Mouse (Mus musculus) right cerebral cortex, postnatal 25 days (tissue): ENCODE data around the gene Foxp4.
A peak's percentile ranks its signal among the peaks of the same experiment; 100 is the strongest.

Experiments used
- DNase-seq: peaks from one replicate; pipeline ENCODE4 v3.0.0; 2022

The Foxp4 gene

DNA sequence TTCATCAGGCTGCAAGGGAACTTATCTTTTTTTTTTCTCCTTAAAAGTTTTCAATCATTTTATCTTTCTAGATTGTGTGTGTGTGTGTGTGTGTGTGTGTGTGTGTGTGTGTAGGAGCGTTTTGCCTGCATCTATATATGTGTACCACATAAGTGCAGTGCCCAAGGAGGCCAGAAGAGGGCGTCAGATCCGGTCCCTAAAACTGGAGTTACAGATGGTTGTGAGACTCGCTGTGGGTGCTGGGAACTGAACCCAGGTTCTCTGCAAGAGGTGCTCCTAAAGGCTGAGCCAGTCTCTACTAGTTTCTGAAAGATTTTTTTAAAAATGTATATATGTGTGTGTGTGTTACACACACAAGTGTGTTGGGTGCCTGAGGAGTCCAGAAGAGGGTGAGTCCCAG, 5.0 kb upstream of the Foxp4 start:
- no peak for DNase-seq

DNA sequence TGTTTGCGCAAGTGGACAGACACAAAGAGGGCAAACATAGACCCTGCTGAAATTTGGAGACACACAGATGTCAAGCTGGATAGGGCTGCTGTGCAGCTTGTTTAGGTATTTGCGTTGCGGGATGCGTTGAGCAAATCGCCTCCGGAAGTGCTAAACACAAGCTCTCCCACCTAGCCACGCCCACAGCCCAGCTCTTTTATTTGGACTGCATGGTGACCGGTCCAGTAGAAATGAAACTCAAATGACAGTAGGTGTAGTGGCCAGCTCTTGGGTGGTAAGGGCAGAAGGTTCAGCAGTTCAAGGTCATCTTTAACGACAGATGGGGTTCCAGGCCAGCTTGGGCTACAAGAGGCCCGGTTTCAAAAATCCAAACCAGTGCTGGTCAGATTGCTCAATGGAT, 1.5 kb upstream of the Foxp4 start:
- no peak for DNase-seq

DNA sequence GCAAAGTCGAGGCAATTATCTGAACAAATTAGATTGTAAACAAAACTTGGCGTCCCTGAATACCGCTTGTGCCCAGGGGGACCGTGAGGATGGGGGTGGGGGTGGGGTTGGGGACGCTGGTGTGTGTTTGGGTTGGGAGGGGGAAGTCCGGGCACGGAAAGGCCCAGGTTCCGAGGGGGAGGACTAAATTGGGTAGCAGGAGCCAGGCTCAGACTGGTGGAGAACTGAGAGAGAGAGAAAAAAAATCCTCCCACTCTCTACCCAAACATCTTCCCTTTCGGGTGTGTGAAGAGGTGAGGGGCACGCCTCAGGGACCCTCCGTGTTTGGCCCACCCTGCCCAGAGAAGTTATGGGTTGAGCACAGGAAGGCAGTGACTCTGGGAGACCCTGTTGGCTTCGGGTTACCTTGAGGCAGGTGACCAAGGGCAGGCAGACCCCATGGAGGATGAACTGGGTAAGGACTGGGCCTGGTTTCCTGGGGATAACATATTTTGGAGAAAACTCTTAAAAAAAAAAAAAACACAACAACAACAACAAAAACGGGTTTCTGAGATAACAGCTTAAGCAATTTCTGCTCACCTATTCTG, 988 bp upstream of the Foxp4 start:
- DNase-seq, result no peak

DNA sequence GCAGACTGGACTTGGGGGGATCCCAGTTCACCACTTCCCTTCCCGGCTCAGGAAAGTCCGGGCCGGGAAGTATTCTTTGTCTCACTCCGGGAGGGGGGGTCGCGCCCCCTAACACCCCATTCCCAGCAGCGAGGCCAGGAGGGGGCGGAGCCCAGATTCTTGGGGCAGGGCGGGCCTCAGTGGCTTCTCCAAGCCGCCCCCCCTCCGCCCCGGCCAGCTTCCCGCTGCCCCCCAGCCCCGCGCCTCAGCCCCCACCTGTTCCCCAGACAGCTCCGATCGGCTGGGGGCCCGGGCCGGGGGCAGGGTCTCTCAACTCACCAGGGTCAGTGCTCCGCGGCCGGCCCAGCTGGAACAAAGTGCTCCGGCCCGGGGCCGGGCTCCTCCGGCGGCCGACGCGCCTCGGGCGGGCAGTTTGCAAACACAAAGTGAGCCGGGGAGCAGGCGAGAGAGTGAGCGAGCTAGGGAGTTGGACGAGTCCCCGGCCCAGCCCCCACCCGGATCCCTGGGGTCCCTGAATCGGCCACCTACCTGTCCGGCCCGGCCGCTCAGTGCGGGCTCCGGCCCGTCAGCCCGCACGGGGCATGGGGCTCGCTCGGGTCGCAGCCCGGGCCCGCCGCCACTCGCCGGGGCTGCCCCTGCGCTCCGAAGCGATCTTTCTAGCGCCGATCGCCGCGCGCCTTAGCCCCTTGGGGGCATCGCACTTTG, 615 bp downstream of the Foxp4 start:
- no peak for DNase-seq

DNA sequence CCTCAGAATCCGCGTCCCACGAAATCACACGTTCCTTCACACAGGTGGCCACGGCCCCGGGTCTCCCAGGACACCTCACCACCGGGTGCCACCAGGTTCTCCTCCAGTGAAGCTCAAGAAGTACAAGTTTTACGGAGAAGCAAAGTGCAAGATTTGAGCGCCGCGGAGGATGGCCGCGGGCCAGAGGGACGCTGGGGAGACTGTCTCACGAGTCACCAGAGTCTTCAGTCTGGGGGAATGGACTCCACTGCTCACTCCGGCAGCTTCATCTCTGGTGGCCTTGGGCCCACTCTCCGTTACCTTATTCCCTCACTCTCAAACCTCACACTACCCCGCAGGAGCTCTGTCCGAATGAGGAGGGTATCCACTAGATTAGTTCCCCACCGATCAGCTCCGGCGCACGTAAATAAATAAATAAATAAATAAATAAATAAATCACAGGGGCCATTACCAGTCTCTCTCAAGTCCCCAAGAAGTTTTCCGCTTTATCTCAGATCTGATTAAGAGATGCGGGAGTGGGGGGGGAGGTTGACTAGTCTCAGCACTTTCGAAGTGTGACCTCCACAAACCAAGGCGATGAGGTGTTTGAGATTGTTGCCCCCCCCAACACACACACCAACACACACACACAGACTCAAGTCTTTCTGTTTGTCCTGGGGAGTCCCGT, 1.3 kb downstream of the Foxp4 start:
- no peak for DNase-seq

DNA sequence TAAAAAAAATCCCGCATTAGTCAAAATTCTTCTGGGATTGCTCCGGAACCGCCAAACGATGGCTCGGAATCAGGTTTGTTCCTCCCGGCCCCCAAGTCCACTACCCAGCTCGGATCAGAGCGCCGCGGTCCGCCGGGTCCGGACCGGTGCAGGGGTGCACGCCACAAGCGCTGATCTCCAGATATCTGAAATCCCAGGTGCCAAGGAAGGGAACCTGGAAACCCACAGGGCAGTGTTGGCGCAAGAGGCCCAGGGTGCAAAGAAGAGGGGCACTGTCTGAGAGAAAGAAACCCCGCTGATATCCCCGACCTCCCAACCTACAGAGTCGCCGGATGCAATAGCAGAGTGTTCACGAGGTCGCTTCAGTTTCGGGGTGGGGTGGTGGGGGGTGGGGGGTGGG, 1.9 kb downstream of the Foxp4 start:
- no peak for DNase-seq

DNA sequence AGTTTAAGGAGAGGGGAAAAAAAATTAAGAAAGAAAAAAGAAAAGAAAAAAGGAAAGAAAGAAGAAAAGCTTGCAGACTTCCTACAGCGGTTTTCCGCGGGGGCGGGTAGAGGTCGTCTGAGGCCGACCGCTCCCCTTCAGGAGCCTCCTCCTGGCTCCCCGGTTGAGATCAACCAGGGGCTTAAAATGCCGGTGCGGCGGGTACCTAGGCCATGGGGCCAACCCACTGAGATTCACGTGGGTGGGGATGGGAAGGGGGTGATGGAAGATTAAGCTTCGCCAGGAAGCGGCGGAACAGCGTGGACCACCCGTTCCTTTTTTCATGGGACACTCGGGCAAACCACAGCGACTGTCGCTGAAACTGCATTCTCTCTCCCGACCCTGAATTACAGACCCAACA, 2.3 kb downstream of the Foxp4 start:
- DNase-seq, result no peak

DNA sequence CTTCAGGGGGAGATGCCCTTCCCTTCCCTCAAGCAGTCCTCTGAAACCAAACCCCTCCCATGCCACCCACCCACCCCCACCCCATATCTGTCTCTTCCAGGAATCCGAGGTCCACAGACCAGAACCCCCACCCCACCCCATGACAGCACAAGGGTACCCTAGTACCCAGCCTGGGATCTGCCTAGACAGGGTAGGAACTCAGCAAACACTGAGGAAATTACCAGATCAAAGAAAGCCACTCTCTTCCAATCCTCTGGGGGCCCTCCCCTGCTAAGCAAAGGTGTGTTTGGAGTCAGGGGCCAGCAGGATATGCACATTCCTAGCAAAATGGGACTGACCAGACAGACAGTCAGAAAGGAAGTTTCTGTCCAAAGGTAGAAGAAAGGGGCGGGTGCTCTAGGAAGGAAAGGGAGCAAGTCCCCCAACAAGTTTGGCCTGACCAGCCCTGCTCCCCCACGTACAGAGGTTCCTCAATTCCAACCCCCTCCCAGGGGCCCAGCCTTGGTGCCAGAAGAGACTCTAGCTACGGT, 3.2 kb downstream of the Foxp4 start:
- DNase-seq, result no peak

DNA sequence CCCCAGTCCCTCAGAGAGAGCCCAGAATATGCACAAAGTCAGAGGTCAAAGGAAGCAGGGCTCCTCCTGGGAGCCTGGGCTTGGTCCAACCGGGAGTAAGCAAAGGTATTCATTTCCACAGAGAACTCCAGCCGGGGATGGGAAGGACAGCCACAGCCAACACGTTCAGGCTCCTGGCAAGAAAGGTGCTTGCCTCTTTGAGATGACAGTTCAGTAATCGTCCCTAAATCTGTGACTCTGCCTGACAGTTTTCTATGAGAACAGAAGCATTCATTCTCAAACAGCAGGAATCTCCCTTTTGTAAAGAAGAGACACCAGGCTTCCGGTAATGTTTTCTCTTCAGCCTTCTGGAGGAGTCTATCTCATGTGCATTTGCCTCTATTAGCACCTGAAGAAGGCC, 4.6 kb downstream of the Foxp4 start:
- DNase-seq, result no peak

DNA sequence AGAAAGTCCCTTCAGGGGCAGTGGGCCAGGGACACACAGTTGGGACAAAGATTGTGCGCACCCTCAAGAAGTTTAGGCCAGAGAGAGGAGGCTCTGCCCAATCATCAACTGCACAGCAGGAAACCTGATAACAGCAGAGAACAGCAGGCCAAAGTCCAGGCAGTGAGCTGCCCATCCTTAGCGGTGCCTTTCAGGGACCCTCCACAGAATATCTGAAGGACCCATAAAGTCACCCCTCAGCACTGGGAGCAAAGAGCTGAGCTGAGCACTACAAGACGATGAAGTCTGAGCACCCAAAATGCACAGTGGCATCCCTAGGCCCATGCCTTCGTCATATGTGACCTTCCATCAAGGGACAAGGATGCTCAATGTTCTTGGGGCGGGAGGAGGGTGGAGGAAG, 6.5 kb downstream of the Foxp4 start:
- no peak for DNase-seq

DNA sequence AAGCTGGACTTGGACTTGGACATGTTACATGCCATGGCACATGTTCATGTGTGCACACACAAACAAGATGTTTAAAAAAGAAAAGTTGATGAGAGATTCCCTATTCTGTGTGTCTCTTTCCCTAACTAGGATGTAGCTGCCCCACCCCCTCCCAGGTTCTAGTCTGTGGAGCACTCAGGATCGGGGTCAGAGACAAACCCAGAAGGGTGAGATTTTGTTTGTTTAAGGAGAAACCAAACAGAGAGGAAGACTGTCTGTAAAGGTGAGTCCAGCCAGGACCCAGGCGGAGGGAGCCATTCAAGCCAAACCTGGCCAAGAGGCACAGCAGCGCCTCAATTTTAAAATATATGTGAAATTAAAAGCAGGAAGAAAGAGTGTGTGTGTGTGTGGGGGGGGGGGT, 7.2 kb downstream of the Foxp4 start:
- no peak for DNase-seq

DNA sequence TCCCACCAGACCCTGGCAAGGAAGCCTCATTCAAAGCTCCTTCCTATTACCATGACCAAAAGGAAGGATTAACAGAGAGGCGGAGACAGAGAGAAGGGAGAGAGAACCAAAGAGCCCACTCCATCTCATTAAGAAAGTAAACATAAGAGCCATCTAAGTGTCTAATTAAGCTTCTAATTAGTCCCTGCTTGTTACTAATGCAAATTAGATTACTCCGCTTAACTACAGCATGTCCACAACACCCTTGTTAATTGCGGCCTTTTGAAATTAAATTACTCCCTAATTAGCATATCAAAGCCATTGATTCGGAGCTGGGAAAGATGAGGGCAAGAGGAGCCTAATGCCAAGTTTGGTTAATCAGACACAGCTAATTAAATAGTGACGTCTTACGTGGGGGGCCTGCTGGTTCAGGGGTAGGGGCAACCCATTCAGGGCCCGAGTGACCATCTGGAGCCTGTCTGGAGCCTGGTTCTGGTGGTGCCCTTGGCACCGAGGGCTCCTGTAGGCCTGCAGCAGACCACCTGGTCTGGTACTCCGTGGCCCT, 9.7 kb downstream of the Foxp4 start:
- DNase-seq, result no peak

DNA sequence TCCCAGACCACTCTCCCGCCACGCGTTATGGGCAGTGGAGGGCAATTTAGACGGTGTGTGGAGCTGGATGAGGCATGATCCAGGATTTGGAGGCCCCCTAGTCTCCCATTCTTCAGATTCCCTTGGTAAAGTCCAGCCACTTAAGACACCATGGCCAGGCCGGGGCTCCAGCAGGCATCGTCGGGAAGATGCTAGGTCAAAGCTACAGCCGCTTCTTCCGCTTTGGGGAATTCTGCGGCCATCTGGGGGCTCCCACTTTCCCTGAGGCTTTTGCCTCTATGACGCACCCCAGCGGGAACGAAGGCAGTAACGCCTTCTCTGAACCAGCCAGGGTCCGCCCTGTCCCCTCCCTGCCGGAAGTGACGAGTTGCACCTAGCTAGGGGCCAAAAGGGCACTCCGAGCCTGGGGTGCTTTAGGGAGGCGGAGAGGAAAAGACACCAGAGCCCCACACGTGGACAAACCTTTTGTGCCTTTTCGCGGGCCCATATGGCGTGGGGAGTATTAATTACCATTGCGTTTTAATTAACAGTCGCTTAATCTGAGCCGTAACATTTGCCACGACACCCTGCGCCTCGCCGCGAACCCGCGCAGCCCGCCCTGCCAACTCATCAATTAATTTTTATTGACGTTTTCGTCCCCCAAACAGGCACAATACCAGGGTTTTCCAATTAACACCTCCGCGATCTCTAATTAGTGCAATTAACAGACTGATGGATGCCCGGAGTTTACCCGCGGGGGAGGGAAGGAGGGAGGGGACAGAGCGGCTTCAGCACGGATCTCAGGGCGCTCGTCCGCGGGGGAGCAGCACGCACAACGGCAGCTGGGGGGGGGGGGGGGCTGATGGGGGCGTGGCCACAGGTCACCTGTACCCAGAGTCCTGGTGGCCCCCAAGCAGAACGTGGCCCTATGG, 15.1 kb downstream of the Foxp4 start:
- DNase-seq, result peak; percentile 15

DNA sequence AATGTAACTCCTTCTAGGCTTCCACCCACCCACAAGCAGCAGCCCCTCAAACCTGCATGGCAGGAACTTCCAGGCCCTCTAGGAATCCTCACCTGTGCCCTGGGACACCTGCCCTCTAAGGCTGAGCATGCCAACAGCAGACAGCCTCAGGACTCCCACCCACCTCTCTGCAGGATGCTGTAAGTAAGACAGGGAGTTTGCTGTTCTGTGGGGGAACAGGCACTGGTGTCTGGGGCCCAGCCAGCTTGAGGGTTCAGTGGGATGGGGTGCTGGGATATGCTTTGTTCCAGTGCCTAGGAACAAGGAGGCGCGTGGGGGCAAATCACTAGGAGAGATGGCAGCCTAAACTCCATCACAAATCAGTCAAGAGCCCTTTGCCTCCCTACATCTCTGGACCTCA, 16.4 kb downstream of the Foxp4 start:
- DNase-seq, result no peak

DNA sequence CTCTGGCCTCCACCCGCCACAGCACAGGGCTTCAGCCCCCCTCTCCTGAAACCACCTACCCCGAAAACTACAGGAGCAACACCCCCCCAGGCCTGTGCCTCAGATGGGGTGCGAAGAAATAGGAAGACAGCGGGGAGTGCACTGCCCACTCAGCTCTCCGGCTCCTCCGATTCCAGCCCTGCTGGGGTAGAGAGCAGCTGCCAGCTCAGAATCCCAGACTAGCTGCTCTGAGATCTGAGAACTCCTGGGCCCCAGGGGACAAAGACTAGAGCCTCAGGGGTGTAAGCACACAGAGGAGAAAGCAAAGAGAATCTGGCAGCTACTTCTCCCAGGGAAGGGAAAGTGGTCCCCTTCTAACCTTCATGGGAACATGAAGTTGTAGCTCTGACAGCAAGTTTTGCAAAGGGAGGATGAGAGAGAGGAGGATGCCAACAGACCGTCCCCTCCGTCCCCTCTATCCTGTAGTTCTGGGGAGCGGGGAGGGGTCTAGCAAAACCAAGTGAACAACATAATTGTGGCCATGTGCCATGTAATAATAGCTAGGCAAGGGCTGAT, 17.0 kb downstream of the Foxp4 start:
- no peak for DNase-seq

DNA sequence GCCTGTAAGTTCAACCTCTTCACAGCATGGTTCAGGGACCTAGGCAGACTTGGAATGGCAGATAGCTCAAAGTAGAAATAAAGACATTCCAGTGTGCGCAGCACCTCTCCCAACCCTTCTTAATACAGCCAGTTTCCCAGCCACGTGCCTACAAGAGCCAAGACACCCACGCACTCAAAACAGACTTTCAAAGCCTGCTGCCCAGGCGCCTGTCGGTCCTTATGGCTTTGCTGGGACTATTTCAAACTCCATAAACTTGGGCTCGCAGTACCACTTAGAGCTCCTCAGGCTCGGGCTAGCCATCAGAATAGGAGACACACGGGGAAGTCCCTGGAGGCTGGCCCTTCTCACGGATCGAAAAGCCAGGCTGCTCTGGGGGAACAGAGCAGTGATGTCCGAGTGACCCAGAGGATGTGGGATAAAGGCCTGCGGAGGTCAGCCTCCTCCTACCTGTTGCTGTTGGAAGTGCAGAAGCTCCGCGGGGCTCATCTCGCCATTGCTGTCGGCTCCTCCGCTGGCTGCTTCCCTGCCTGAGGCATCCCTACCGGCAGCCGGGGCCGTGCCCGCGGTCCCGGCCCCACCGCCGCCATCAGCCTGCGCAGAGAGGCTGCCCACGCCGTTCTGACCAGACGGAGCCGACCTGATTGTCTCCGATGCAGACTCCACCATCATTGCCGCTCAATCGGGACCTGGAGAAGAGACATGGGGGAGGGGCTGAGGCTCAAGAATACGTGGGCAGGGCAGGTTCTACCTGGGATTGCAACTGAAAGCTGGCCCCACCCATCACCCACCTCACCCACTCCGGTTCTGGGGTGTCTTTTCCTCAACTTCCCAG, 20.4 kb downstream of the Foxp4 start:
- DNase-seq, result no peak

DNA sequence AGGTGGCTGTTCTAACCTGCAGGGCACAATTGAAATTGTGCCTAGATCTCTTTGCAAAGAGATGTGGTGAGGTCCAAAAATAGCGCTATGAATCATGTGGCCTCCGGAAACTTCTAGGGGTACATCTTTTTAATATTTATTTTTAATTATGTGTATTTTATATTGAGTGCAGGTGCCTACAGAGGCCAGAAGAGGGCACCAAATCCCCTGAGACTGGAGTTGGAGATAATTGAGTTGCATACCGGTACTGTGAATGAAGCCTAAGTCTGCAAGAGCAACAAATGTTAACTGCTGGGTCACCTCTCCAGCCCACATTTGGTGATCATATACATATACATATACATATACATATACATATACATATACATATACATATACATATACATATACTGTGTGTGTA, 22.7 kb downstream of the Foxp4 start:
- DNase-seq, result no peak

DNA sequence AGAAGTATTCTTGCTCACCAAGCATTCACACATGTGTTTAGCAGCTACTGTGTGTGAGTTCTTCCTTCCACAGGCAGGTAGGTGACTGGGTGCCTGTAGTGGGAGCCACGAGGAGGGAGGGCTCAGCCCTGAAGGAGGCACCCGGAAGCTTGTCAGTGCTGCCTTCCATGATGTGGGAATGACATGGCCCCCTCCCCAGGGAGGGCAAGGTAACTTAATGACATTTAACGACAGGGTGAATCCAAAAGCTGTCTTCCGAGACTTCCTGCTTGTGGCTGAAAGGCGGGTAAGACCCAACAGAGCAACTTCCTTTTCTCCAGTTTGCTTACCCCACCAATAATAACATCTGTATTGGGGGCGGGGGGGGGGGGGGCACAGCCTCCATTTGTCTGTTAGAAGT, 23.7 kb downstream of the Foxp4 start:
- DNase-seq, result no peak

DNA sequence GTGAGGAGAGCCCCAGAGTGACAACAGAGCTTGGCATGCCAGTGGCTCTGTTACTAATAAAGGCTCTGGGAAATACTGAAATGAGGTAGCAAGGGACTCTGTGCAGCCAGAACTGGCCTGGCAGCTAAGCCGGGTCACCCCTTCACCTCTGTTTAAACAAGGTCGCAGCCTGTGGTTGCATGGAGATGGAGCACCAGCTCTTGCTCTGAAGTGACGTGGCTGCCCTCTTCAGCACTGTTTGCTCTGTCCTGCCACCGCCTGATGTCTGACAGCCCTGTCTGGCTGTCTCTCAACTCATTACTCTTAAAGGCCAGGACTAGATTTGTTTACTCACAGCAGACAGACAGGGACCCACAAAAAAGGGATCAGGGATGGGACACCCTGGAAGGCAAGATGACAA, 25.3 kb downstream of the Foxp4 start:
- no peak for DNase-seq

DNA sequence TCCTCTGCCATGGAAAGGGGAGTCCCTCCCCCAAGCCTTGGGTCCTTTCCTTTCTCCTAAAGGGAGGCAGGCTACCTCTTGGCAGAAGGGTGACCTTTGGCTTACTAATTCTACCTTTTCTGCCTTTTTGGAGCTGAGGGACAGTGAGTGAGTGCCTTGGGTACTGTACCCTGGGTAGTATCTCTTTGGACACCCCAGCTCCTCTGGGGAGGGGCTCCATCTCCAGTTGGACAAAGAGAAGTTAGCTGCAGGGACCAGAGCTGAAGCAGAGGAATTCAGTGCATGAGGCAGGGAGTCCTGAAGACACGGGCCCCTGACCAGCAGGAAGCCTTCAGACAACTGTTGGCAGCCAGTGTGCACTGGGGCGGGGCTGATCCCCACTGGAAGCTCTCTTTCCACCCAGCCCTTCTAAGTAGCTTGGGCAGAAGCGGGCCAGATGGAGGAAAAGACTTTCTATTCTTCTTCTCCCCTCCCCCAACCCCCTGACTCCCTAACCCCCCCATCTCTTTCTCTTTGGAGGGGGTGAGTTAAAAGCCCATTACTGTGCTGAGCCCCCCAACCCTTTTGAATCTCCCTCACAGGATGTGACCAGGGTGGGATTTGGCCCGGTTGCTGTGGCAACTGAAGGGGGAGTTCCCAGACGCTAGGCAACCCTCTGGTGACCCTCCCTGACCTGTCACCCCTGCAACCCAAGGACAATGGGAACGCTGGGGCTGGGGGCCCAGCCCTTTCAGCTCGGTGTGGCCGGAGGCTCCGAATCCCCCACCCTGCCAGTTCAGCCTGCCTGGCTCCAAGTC, 26.3 kb downstream of the Foxp4 start:
- DNase-seq, result no peak

DNA sequence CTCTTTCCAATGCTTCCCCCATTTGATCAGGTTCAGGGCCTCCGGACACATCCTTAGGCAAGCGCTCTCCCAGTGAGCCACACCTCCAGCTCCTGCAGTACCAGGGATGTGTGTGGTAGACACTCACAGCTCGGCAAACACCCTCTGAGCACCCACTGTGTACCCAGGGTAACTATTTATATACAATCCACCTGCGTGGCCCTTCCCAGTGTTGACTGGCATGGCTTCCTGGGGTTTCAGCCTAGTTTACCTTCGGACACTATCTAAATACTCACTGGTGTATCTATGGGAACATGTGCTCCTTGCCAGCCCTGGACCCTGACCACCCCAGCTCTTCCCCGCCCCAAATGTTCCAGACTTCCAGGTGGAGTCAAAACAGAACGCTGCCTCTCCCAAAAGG, 34.7 kb downstream of the Foxp4 start:
- no peak for DNase-seq
